Mouse (Mus musculus) hindbrain, embryonic 16.5 days (tissue): ENCODE measurements around the gene Il22ra1. TPM values are rescaled to one million over a fixed set of nuclear protein-coding genes. Genes with fewer than 3 reads are reported as not detected.

ENCODE experiments used
- ATAC-seq: fragments of 200-750 bp; cut with Nextera tagmentation; 2 replicates; pipeline ENCODE4 v1.8.0; 2017; ENCODE audit warnings: moderate TSS enrichment, moderate library complexity
- H3K27ac ChIP-seq: fragments of 300-500 bp; sonication (generic); 2 replicates; pipeline ENCODE4 v1.5.1; 2014; ENCODE audit warnings: low read depth, mild to moderate bottlenecking, control low read depth, low read length, moderate library complexity
- H3K27me3 ChIP-seq: fragments of 300-500 bp; sonication (generic); replicated peaks from 2 replicates; pipeline ENCODE4 v1.6.1; 2014; ENCODE audit warnings: low read length; ENCODE audit not compliant: control insufficient read depth, insufficient read depth
- H3K36me3 ChIP-seq: fragments of 300-500 bp; sonication (generic); 2 replicates; pipeline ENCODE4 v1.6.1; 2014; ENCODE audit warnings: mild to moderate bottlenecking, low read length, moderate library complexity, mixed read lengths; ENCODE audit not compliant: control insufficient read depth, insufficient read depth
- H3K4me1 ChIP-seq: fragments of 300-500 bp; sonication (generic); 2 replicates; pipeline ENCODE4 v1.6.1; 2014; ENCODE audit warnings: low read depth, low read length; ENCODE audit not compliant: control insufficient read depth, insufficient read depth
- H3K4me2 ChIP-seq: fragments of 300-500 bp; sonication (generic); 2 replicates; pipeline ENCODE4 v1.6.1; 2014; ENCODE audit warnings: mild to moderate bottlenecking, low read length, control low read depth, moderate library complexity
- H3K4me3 ChIP-seq: fragments of 300-500 bp; sonication (generic); 2 replicates; pipeline ENCODE4 v1.5.1; 2014; ENCODE audit warnings: mild to moderate bottlenecking, low read length, control low read depth, moderate library complexity
- H3K9ac ChIP-seq: fragments of 300-500 bp; sonication (generic); 2 replicates; pipeline ENCODE4 v1.6.1; 2014; ENCODE audit warnings: low read depth, mild to moderate bottlenecking, control low read depth, low read length, moderate library complexity
- H3K9me3 ChIP-seq: fragments of 300-500 bp; sonication (generic); 2 replicates; pipeline ENCODE4 v1.6.1; 2014; ENCODE audit warnings: mild to moderate bottlenecking, low read length, moderate library complexity; ENCODE audit not compliant: control insufficient read depth
- WGBS: fragments of 180-500 bp; shearing (Covaris S2); extraction: QIAGEN DNeasy Blood & Tissue Kit; methylation state at CpG from one replicate; pipeline ENCODE4 v1.1.7; 2014; 5-methylcytosine and 5-hydroxymethylcytosine counted together
- polyA plus RNA-seq: library from polyadenylated mRNA; unstranded; fragments of >200 nt; fragmentation: Nextera tagmentation; extraction: Ambion mirVana; gene quantifications from 2 replicates; pipeline ENCODE4 v1.2.1, GENCODE M21; 2015

The Il22ra1 gene
- polyA plus RNA-seq, 1 experiment from 2014 or later = not detected

DNA sequence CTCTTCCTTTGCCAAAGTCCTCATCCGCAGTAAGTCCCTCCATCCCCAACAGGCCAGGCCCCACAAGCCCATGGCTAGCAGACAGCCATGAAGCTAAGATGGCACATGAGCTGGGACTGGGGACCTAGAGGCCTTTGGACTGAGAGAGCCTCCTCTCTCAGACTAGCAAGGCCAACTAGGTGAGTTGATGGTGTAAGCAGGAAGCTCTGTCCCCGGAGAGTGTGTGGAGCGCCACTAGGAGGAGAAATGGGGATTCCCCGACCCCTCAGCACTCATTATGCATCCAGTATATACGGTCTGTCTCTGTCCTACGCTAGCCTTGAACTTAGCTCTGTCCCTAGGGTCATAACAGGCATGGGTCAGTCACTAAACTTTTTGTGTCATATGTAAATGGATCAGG lies 43.6 kb downstream of the Il22ra1 start:
- Histone ChIP-seq H3K36me3 (no peaks in the 10 kb centered on the region), H3K4me1 (no peaks in the 10 kb centered on the region), H3K9me3 (no peaks in the 10 kb centered on the region), H3K4me3 (no peak overlapping the region), H3K4me2 (no peak overlapping the region), H3K27me3 (no peaks in the 10 kb centered on the region), H3K9ac (no peak overlapping the region), H3K27ac (no peak overlapping the region)
- 83% methylated on average over 6 of the region's 6 CpGs for WGBS
- no peak for ATAC-seq

DNA sequence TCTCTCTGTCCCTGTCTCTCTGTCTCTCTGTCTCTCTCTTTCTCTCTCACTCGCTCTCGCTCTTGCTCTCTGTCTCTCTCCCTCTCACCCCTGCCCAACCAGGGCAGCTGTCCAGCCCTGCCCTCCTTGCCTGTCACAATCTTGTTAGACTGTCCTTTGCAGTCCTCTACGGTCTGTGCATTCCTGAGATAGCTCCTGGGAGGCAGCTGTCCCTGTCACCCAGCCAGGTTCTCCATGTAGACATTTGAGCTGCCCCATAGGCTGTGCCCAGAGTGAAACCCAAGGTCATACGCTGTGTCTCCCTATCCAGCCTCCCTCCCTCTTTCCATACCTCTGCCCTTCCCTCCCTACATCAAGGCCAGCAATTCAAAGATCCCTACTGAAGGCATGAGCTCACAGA lies 44.7 kb downstream of the Il22ra1 start:
- no peak overlapping the region for H3K27ac ChIP-seq
- no peaks in the 10 kb centered on the region for H3K27me3 ChIP-seq
- no peaks in the 10 kb centered on the region for H3K9me3 ChIP-seq
- H3K4me1 ChIP-seq = no peaks in the 10 kb centered on the region
- WGBS = 69% methylated on average over 4 of the region's 4 CpGs
- no peak overlapping the region for H3K4me3 ChIP-seq
- ATAC-seq = no peak
- no peak overlapping the region for H3K9ac ChIP-seq
- H3K4me2 ChIP-seq = no peak overlapping the region
- H3K36me3 ChIP-seq = no peaks in the 10 kb centered on the region

DNA sequence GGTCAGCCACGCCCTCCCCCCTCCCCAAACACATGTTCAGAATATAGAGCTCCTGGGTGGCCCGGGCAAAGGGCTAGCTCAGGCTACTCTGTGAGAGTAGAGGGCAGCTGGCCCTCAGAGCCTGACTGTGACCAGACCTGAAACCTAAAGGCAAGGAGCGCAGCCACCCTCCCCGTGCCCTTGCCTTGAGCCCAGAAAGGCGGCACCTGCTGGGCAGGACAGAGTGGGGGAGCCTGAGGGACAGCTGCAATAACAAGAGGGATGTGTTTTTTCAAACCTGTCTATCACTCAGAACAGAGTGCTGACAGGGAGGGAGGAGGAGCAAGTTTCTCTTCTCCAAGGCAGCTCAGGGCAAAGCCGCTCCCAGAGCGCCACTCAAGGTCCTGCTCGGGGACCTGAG lies 46.5 kb downstream of the Il22ra1 start:
- Histone ChIP-seq H3K27me3 (no peaks in the 10 kb centered on the region), H3K4me1 (no peaks in the 10 kb centered on the region), H3K27ac (no peak overlapping the region), H3K4me3 (no peak overlapping the region), H3K36me3 (no peaks in the 10 kb centered on the region), H3K9me3 (no peaks in the 10 kb centered on the region), H3K9ac (no peak overlapping the region), H3K4me2 (no peak overlapping the region)
- ATAC-seq = no peak
- WGBS = 70% methylated on average over 8 of the region's 8 CpGs

DNA sequence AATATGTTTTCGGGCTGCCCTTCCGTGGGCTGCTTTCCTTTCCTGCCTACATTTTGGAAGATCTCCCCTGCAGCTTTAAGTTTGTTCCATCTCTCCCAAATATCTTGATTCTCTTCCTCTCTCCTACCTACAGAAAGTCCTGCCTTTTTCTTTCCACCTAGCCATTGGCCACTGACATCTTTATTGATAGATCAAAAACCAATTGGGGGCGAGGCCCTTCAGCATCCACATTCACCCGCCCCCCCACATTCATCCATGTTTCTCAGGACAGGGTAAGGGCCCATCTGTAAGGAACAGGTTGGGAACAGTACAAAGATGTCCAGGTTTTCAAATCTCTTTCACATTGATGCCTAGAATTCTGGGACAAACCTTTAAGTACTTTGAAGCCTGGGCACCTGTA lies 48.9 kb downstream of the Il22ra1 start:
- no peak overlapping the region for H3K4me2 ChIP-seq
- H3K27ac ChIP-seq = no peak overlapping the region
- no peak overlapping the region for H3K9ac ChIP-seq
- WGBS = 88% methylated on average over 4 of the region's 4 CpGs
- H3K27me3 ChIP-seq = no peaks in the 10 kb centered on the region
- no peaks in the 10 kb centered on the region for H3K9me3 ChIP-seq
- no peak overlapping the region for H3K4me3 ChIP-seq
- H3K4me1 ChIP-seq = no peaks in the 10 kb centered on the region
- no peaks in the 10 kb centered on the region for H3K36me3 ChIP-seq
- no peak for ATAC-seq

DNA sequence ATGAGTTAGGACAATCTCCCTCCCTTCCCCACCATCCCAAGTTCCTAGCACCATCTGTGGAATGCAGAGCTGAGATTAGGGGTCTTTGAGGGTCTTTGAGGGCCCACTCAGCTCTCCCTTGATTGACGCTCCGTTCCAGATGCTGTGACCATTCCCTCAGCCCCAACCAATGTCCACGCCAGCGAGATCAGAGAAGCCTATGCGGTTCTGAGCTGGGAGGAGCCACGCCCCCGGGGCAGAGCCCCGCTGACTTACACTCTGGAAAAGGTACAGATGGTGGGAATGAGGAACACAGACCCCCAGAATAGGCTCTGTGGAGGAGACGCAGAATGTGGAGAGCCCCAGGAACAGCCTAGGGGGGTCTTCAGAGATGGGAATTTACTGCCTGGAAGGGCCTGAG lies 51.7 kb downstream of the Il22ra1 start:
- no peak for ATAC-seq
- Histone ChIP-seq H3K36me3 (no peaks in the 10 kb centered on the region), H3K4me3 (no peak overlapping the region), H3K27me3 (no peaks in the 10 kb centered on the region), H3K9me3 (no peaks in the 10 kb centered on the region), H3K27ac (no peak overlapping the region), H3K9ac (no peak overlapping the region), H3K4me2 (no peak overlapping the region), H3K4me1 (no peaks in the 10 kb centered on the region)
- 74% methylated on average over 9 of the region's 9 CpGs for WGBS

DNA sequence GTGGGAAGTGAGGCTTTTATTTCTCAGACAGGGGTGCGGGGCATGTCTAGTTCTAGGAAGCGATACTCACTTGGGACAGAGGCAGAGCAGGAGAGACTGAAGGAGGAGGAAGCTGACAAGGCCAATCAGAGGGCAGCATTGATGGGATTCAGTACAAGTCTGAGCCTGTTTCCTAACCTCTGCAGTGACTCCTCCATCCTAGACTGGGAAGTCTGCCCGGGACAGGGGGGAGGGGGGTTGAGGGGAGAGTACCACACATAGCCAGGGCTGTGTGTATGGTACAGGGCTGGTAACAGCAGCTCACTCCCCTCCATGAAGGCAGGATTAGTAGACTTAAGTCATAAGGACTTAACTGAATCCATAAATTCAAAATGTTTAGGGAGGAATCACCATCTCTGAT lies 52.3 kb downstream of the Il22ra1 start:
- ATAC-seq = no peak

DNA sequence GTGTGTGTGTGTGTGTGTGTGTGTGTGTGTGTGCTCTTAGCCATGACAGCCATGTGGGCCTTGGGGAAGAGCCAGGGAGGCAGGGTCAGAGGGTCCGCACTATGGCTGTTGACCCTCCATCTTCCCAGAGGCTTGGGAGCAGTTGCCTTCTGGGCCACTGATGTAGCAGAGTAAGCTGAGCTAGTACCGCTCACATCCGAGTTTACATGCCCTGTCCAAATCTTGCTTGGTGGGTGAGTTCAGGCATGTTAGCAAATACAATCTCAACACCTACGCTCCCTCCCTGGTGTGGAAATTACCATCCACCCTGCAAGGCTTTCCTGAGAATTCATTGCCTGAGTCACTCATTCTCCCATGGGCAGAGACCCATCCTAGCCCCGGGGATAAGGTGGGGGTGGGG lies 53.3 kb downstream of the Il22ra1 start:
- no peak overlapping the region for H3K4me2 ChIP-seq
- no peaks in the 10 kb centered on the region for H3K4me1 ChIP-seq
- H3K27me3 ChIP-seq = no peaks in the 10 kb centered on the region
- H3K4me3 ChIP-seq = no peak overlapping the region
- 93% methylated on average over 5 of the region's 5 CpGs for WGBS
- no peak for ATAC-seq
- no peaks in the 10 kb centered on the region for H3K36me3 ChIP-seq
- H3K9me3 ChIP-seq = no peaks in the 10 kb centered on the region
- no peak overlapping the region for H3K9ac ChIP-seq
- H3K27ac ChIP-seq = no peak overlapping the region

More for the DNA sequence above, 52.3 kb downstream of the Il22ra1 start:
- Histone ChIP-seq H3K9ac (no peak overlapping the region), H3K4me2 (no peak overlapping the region), H3K27me3 (no peaks in the 10 kb centered on the region), H3K27ac (no peak overlapping the region), H3K36me3 (no peaks in the 10 kb centered on the region), H3K4me3 (no peak overlapping the region), H3K9me3 (no peaks in the 10 kb centered on the region), H3K4me1 (no peaks in the 10 kb centered on the region)
- 73% methylated on average over 3 of the region's 3 CpGs for WGBS

DNA sequence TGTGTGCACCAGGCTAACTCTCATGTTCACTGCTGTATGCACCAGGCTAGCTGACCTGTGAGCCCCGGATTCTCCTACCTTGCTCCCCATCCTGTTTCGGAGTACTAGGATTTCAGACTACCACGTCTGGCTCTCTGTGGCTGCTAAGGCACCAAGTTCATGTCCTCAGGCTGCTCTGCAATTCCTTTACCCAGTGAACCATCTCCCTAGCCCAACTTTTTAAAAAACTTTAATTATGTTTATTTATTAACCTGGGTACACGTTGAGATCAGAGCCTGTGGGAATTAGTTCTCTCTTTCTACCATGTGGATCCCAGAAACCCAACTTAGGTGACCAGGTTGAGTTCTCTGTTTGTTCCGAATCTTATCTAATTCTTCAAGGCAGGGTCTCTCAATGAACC lies 58.6 kb downstream of the Il22ra1 start:
- H3K9me3 ChIP-seq = no peaks in the 10 kb centered on the region
- 91% methylated on average over 5 of the region's 5 CpGs for WGBS
- no peak overlapping the region for H3K4me2 ChIP-seq
- no peaks in the 10 kb centered on the region for H3K27me3 ChIP-seq
- ATAC-seq = no peak
- H3K9ac ChIP-seq = no peak overlapping the region
- no peaks in the 10 kb centered on the region for H3K36me3 ChIP-seq
- H3K27ac ChIP-seq = no peak overlapping the region
- no peak overlapping the region for H3K4me3 ChIP-seq
- no peaks in the 10 kb centered on the region for H3K4me1 ChIP-seq

DNA sequence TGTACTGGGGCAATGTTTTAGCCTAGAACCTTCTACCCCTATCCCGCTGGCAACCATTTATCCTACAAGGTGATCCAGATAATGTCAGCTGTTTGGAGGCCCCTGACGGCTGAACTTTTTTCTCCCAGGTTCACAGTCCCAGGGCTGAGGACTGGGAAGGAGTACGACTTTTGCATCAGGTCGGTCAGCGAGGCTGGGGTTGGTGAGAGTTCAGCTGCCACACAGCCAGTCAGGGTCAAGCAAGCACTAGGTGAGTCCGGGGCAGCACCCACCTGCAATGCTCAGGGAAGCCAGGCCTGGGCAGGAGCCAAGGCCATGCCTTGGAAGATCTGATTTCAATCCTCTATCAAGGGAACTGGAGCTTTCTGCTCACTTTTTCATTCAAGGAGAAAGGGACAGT lies 59.3 kb downstream of the Il22ra1 start:
- no peak overlapping the region for H3K27ac ChIP-seq
- no peaks in the 10 kb centered on the region for H3K9me3 ChIP-seq
- H3K36me3 ChIP-seq = no peaks in the 10 kb centered on the region
- no peak overlapping the region for H3K4me2 ChIP-seq
- H3K9ac ChIP-seq = no peak overlapping the region
- H3K27me3 ChIP-seq = no peaks in the 10 kb centered on the region
- no peaks in the 10 kb centered on the region for H3K4me1 ChIP-seq
- no peak overlapping the region for H3K4me3 ChIP-seq
- WGBS = 88% methylated on average over 6 of the region's 6 CpGs
- ATAC-seq = no peak

DNA sequence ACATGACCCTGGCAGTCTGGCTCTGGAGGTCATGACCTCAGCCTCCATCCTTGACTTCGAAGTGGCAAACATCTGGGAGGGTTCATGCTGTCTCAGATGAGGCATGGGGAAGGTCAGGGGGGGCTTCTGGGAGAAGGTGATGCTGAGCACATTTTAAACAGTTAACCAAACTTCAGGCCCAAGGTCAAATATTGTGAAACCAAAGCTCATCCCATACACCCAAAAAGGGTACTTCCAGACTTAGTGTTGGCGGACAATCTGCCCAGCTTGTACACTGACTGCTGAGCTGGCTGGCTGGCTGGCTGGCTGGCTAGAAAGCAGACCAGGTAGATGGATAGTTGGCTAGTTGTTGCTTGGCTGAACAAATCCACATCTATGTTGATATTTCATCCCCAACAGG lies 61.2 kb downstream of the Il22ra1 start:
- H3K9me3 ChIP-seq = no peaks in the 10 kb centered on the region
- H3K9ac ChIP-seq = no peak overlapping the region
- no peak overlapping the region for H3K4me3 ChIP-seq
- no peak for ATAC-seq
- no peak overlapping the region for H3K27ac ChIP-seq
- WGBS = 78% methylated on average over 2 of the region's 2 CpGs
- no peaks in the 10 kb centered on the region for H3K27me3 ChIP-seq
- no peak overlapping the region for H3K4me2 ChIP-seq
- no peaks in the 10 kb centered on the region for H3K36me3 ChIP-seq
- H3K4me1 ChIP-seq = no peaks in the 10 kb centered on the region
